Comparison of ENCODE assay signal across 8 mouse cellular contexts in genomic region chr1:36546888-36547471, GRCm38 (mm10). TPM values are rescaled to one million over a fixed set of nuclear protein-coding genes. Genes with fewer than 3 reads are reported as not detected.
A peak's percentile ranks its signal among the peaks of the same experiment; 100 is the strongest.
DNase-seq lines count a peak whose midpoint lies in the region; ATAC-seq lines count a peak whose summit lies in the region.

Gene Ankrd39 (minus strand): TSS chr1:36547445.

- ATAC-seq in megakaryocyte progenitor cell, adult 5-6 weeks (replicated peaks; ENCODE audit: poor library complexity): peak; percentile 97

- DNase-seq in adipocyte (ENCODE audit: low spot score): peak; percentile 99
- peak; percentile 99 for DNase-seq in embryo, embryonic 10 days (ENCODE audit: low spot score)
- DNase-seq in gastrocnemius, postnatal 10 days: peak; percentile 95
- peak; percentile 98 for DNase-seq in induced T-regulatory cell, adult 2 months (ENCODE audit: low read depth)
- peak; percentile 97 to 99 for DNase-seq in left cerebral cortex, adult 9 months (ENCODE audit: low spot score in 2 of 2)
- DNase-seq in right cerebral cortex, postnatal 14 days: peak; percentile 96
- DNase-seq in urinary bladder, postnatal 36 days (ENCODE audit: low spot score in 2 of 2): peak; percentile 95 to 98

RNA-seq across cellular contexts. Expression of gene Ankrd39, which starts in this region (rescaled TPM):
- 10 to 100 TPM; 10.9 to 11.4 TPM for total RNA-seq in gastrocnemius, postnatal 10 days (2021)
- total RNA-seq in megakaryocyte progenitor cell, adult 5-6 weeks (2015): 4.6 and 4.9 TPM in 2 replicates
- 5.4 and 7.3 TPM in 2 replicates for total RNA-seq in megakaryocyte progenitor cell, adult 5-6 weeks (2017)

Comparison
In these comparisons a context has a peak if more than half of its experiments do, and no peak if none do; other contexts are left out.
1. Peak in every context shown above with its lines: DNase-seq and ATAC-seq.